Mouse (Mus musculus) v-Abl transformed pro-B cells (cell line): ENCODE measurements around the gene Ascc2.

ENCODE experiments used
- in situ Hi-C, 2 experiments: fragments of 400-800 bp; cut with MboI; formaldehyde crosslinking; loops; one replicate each; pipeline ENCODE4 v1.15.1; 2025; ENCODE audit not compliant: unreplicated experiment in 2 of 2

Gene Ascc2

GRCm38 (mm10) chr11:4637534-4638234 lies at the start of gene Ascc2:
TSS of gene Ascc2 (plus strand) at chr11:4637747.
- in situ Hi-C loops = loop anchor here in 1 of 2 experiments (5.0 kb wide), 1 partner anchor 100 kb away; no protein-coding TSS in a partner anchor

DNA sequence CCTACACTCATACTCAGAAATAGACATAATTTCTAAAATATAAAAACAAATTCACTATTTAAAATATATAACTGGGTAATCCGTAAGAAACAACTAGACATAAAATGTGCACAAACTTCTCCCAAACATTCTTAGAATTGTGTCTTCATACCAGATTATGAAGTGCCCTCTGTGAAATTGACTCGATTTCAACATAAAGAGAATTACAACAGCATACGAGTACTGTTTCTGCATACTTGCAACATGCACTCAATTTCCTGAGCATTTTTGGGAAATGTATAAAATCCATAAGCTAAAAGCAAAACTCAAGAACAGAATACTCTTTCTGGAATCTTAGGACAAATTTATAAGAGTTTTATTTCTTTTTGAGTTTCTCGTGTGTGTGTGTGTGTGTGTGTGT lies 45.7 kb upstream of the Ascc2 start:
- in situ Hi-C loops = no loop called here

DNA sequence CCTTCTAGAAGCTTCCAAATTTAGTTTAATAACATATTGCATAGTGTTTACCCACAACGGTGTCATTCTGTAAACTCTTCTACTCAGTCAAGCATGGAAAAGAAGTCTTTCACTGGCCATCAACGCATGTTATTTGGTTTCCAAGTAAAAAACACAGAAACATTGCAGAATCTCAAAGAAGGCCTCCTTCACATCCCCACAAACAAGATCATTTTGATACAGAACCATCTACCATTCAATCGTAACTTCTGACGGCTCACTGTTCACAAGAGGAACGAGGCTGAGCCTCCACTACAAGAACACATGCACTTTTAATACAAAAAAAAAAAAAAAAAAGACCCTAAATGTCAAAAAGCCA lies 44.1 kb upstream of the Ascc2 start:
- in situ Hi-C loops = no loop called here

- in situ Hi-C loops = no loop called here
These were observed 43.5 kb upstream of the Ascc2 start for GRCm38 (mm10) chr11:4593849-4594607.

- in situ Hi-C loops = no loop called here
These were observed 42.7 kb upstream of the Ascc2 start, which contains the start of gene Mtmr3 for GRCm38 (mm10) chr11:4594608-4595500. TSS of gene Mtmr3 (minus strand) at chr11:4594863.

GRCm38 (mm10) chr11:4598411-4598810 lies 39.1 kb upstream of the Ascc2 start:
- in situ Hi-C loops = no loop called here

DNA sequence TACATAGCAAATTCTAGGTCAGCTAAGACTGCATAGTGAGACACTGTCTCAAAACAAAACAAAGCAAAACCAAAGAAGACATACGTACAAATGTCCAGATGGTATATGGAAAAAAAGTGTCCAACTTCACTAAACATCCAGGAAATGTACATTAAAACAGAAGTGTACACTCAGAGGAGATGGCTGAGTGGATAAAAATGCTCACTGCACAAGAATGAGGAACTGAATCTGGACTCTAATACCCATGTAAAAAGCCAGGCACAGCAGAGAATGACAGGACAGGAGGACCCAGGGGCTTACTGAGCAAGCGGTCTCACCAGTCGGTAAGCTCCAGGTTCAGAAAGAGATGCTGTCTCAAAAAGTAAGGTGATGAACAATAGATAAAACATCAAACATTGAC lies 37.6 kb upstream of the Ascc2 start:
- in situ Hi-C loops = no loop called here

- in situ Hi-C loops = no loop called here
These were observed 35.7 kb upstream of the Ascc2 start for GRCm38 (mm10) chr11:4601890-4602289.

DNA sequence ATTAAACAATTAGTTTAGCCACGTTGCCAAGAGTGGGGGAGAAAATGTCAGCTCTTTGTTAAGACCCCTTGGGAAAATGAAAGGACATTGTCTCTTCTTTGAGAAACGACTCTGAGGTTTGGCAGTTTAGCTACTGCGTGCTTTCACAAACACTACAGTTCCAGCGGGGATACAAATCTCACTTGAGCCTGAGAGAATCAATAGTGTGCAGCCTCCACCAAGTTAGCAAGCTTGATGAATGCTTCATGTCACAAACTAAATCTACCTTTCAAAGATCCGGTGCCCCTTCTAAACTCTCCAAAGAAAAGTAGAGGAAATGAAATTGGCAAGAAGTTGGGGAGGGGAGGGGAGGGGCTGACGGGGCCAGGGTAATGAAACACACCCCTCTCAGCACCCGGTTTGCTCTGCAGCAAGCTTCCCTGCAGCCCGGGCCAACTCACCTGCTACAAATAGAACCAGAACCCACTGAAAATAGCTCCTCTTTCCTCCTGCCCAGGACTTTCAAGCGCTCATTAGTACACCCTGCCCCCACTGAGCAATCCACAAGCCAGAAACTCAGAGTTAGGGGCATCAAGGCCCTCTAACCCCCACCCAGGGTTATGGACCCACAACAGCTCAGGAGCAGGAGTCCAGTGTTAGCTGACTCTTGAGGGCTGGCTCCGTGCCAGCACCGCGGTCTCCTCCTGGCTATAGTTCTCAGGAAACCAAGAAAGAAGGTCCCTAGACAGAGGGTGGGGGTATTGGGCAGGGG lies 34.7 kb upstream of the Ascc2 start:
- in situ Hi-C loops = no loop called here

DNA sequence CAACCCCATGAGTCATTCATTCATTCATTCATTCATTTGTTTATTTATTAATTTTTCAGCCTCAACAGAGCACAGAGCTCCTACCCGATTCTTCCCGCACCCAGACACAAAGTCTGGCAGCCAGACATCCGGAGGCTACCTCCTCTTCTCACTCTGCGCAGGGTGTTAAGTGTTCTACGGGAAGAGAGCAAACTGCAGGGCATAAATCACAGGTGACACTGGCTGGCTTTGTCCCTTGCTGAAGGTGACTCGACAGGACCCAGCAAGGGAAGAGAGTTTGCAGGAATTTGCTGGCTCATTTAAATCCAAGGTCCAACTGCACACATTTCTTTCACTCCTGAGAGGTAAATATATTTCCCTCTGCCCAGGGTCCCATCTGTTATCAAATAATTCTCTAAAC lies 33.1 kb upstream of the Ascc2 start:
- in situ Hi-C loops = no loop called here

DNA sequence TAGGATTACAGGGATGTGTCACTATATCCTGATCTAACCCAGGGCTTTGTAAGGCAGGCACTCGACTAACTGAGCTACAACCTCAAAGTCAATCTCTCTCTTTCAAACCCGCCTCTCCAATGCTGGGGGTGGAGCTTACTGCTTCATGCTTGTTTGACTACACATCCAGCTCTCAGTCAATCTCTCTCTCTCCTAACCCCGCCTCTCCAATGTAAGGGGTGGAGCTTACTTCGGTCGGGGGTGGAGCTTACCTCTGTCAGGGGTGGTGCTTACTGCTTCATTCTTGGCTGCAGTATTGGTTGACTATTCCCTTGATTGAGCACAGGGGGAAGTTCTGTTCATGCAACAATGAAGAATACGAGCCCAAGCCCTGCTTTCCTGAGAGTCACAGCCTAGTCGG lies 32.1 kb upstream of the Ascc2 start:
- in situ Hi-C loops = no loop called here

- in situ Hi-C loops = no loop called here
These were observed 31.0 kb upstream of the Ascc2 start for GRCm38 (mm10) chr11:4606541-4606940.

- in situ Hi-C loops = no loop called here
These were observed 25.6 kb upstream of the Ascc2 start for GRCm38 (mm10) chr11:4611904-4612303.

DNA sequence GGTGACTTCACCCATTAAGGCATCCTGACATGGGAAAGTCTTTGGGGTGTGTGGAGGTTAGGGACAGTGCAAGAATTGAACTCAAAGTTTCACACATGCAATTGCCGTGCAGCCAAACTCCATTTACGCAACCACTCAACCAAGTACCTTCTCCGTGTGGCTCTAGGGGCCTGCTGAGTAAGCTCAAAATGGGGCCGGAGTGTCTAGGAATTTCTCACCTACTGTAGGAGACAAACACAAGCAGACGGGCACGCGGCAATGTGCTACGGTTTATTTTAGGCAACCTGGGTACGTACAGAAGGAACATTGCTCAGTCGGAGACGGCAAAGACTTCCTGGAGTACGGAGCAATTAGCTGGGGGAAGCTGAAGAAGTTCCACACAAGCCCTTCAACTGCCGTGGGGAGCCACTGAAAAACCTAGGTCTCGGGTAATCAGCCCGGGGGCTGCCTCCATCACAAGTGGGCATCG lies 17.5 kb upstream of the Ascc2 start, which contains the start of gene Gm11032:
Gene Gm11032, plus strand, starts transcription at position 51 of the 469 bp plus-strand sequence.
- in situ Hi-C loops = no loop called here

DNA sequence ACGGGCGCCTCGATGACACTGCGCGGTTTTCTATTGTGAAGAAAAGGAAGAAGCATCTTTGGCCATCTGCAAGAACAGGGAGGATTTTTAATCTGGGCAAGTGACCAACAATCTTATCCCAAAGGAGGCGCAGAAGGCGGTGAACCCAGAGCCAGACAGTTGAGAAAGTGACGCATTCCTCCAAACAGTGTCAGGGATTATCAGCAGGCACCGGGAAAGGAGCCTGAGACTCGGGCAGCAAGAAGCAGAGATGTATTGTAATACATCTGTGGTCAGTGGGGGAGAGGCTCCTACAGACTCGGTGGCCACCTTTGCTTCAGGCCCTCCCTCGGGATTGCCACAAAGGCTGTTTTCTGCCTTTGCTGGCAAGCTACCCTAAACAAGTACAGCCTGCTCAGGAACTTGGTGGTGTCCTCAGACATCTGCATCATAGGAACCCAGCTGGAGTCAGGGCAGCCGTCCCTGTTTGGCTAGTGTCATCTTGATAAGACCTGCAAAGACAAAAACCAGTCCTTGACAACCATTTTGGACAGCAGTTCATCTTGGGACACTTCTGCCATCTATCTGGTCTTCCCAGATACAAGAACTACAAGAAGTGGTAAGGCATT lies 16.9 kb upstream of the Ascc2 start:
- in situ Hi-C loops = no loop called here

DNA sequence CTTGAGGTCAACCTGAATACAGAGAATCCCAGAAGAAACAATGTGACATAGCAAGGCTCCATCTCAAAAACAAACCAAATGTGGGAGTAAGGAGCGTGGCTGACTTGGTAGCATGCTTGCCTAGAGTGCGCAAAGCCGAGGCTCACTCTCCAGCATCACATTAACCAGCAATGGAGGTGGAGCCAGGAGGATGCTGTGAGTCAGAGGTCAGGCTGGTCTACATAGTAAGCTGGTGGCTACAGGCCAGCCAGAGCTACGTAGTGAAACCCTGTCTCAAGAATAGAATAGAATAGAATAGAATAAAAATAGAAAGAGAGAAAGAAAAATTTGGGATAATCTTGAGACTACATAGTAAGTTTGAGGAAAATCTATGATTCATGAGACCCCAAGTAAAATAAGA lies 15.7 kb upstream of the Ascc2 start:
- in situ Hi-C loops = no loop called here

DNA sequence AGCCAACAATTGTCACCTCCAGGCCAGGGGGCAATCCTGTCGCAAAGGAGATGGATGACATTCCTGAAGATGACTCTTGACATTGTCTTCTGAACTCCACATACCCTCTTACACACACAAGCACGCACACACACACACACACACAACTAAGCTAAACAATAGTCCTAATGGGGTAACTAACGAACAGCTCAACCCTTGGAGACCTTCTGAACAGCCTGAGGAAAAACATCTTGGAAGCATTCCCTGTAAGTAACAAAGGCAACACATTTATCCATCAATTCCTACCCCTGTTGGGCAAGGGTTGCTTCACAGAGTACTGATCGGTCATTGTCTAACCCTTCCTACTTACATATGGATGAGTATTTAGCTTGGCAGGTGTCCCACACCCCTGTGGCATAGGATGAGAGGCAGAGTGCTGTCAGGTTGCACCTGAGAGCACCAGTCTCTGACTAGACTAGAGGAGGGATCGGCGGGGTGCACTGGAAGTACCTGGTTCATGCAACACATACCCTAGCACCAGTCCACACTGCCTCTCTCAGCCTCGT lies 15.0 kb upstream of the Ascc2 start:
- in situ Hi-C loops = no loop called here

GRCm38 (mm10) chr11:4622997-4623396 lies 14.6 kb upstream of the Ascc2 start:
- in situ Hi-C loops = no loop called here

DNA sequence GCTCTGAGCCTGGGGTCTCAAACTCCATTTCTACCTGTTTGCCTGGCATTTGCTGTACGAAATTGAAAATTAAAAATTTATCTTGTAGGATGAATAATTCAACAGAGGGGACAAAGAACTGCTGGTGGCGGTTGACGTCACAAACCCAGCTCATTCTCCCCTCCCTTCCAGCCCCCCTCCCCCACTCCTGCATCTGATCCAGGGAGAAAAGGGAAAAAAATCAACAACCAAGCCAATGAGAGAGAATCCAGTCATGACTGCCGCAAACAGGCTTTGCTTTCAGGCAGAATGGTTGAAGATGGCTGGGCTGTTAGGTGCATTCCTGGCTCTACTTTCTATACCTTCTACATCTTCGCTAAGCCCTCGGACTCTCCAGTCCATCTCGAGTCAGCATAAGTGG lies 11.6 kb upstream of the Ascc2 start:
- in situ Hi-C loops = no loop called here

- in situ Hi-C loops = no loop called here
These were observed 9.9 kb upstream of the Ascc2 start for GRCm38 (mm10) chr11:4627636-4628035.
